Mouse (Mus musculus): ENCODE results near the gene Ralbp1. TPM values are rescaled to one million over a fixed set of nuclear protein-coding genes. Genes with fewer than 3 reads are reported as not detected.

Ralbp1 gene
- polyA plus RNA-seq, 1 experiment from 2014 or later, result 50.9 TPM

DNA sequence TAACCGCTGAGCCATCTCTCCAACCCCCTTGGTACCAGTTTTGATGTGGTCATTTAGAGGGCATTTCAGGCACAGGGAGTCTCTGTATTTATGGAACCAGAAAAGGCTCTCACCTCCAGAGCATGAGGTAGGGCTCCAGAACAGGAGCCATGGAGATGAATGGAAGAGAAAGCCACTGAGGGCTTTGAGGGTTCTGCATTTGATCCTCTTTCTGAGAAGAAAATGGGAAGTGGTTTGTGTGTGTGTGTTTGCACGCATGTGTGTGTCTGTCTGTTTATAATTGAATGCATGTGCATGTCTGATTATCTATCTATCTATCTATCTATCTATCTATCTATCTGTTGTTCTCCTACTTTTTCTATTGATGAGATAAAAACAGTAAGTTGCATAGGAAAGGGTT lies 26.6 kb upstream of the Ralbp1 start:
- H3K27ac ChIP-seq, result no peak overlapping the region
- H3K9me3 ChIP-seq (replicated peaks), result no peaks in the 10 kb centered on the region
- no peak overlapping the region for H3K9ac ChIP-seq
- H3K27me3 ChIP-seq, result no peaks in the 10 kb centered on the region
- no peak overlapping the region for H3K4me3 ChIP-seq
- no peak for ATAC-seq (ENCODE audit: low FRiP score)
- H3K4me2 ChIP-seq (replicated peaks), result no peak overlapping the region
- peaks cover 10% of the 10 kb centered on the region for H3K4me1 ChIP-seq
- 97% methylated on average over 2 of the region's 2 CpGs for WGBS
- H3K36me3 ChIP-seq, result no peaks in the 10 kb centered on the region

DNA sequence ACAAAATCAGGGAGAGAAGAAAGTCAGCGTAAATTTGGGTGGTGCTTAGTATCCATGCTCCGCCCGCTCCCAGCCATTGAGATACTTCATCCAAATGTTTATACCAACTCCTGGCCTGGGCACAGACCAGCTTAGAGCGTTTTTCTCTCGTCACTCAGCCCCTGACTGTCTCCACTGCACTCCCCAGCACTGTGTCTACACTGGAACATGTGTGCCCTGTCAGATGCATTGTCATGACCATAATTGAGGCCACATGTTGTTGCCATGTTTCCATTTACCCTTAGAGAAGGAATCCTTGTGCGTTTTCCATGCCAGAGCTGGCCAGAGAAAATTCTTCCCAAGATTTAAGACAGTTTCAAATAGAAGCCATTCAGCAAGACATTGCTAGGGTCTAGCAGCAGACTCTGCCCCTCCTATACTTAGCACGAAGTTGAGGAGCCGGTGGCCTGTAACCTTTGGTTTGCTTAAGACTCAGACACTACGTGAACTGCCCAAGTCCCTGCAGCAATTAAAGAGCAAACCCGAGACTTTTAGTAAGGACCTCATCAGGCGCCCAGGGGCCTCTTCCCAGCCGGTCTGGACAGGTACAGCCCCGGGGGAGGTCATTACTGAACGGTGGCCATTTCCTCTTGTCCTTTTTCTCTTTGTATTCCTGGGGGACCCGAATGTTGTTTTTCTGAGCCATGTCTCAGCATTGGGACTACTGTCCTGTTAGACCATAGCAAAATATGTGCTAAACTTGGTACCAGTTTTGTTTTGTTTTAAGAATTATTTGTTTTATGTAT lies 25.9 kb upstream of the Ralbp1 start:
- WGBS, result 75% methylated on average over 15 of the region's 15 CpGs
- H3K4me2 ChIP-seq (replicated peaks), result no peak overlapping the region
- no peak overlapping the region for H3K27ac ChIP-seq
- H3K36me3 ChIP-seq, result no peaks in the 10 kb centered on the region
- H3K9me3 ChIP-seq (replicated peaks), result no peaks in the 10 kb centered on the region
- H3K9ac ChIP-seq, result no peak overlapping the region
- no peak overlapping the region for H3K4me3 ChIP-seq
- no peaks in the 10 kb centered on the region for H3K27me3 ChIP-seq
- no peak for ATAC-seq (ENCODE audit: low FRiP score)
- peaks cover 15% of the 10 kb centered on the region for H3K4me1 ChIP-seq

DNA sequence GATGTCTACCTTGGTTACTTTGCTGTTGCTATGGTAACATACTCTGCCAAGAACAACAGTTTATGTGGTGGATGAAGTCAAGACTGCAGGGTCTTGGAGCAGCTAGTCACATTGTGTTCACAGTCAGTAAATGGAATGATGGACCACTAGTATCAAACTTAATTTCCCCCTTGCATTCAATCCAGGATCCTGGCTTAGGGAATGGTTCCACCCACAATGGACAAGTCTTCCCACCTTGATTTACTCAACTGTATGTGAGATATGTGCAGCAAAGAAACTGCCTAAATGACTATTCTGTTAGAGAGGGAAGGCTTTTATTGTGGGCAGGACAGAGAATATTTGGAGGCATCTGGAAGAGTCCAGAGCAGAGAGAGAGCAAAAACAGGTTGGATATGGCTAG lies 22.7 kb upstream of the Ralbp1 start:
- 0 out of 2 replicates have a peak, but pooled peaks cover 8% of the 10 kb centered on the region for H3K9me3 ChIP-seq (replicated peaks)
- no peak overlapping the region for H3K9ac ChIP-seq
- H3K4me3 ChIP-seq, result no peak overlapping the region
- no peak for ATAC-seq (ENCODE audit: low FRiP score)
- H3K36me3 ChIP-seq, result no peaks in the 10 kb centered on the region
- no peak overlapping the region for H3K27ac ChIP-seq
- H3K4me2 ChIP-seq (replicated peaks), result no peak overlapping the region
- H3K27me3 ChIP-seq, result no peaks in the 10 kb centered on the region
- H3K4me1 ChIP-seq, result peaks cover 6% of the 10 kb centered on the region; the same call in 1 of the 2 replicates

DNA sequence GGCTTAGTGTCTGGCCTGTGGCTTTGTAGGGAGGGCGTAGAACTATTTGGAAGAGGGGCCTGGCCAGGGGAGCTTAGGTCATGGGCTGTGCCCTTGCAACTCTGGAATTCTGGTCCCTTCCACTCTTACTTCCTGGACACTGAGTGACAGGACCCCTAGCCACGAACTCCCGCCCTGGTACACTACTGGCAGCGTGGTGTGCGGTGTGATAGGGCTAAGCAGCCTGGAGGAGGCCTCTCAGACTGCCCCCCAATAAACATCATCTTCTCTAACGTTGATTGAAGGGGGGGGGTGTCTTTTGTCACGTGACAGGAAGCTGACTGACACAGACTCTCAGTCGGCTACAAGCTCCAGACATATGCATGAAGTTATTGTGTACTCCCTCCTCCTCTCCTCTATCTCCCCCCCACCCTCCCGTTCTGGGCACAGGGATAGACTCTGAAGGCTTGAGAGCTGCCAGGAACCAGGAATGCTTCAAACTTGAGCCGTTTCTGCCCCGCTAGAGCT lies 21.4 kb upstream of the Ralbp1 start:
- H3K27ac ChIP-seq, result no peak overlapping the region
- ATAC-seq (ENCODE audit: low FRiP score), result no peak
- H3K27me3 ChIP-seq, result no peaks in the 10 kb centered on the region
- 0 out of 2 replicates have a peak, but pooled peaks cover 11% of the 10 kb centered on the region for H3K9me3 ChIP-seq (replicated peaks)
- 66% methylated on average over 11 of the region's 11 CpGs for WGBS
- no peaks in the 10 kb centered on the region for H3K36me3 ChIP-seq
- peaks cover 6% of the 10 kb centered on the region; the same call in 1 of the 2 replicates for H3K4me1 ChIP-seq
- H3K4me2 ChIP-seq (replicated peaks), result no peak overlapping the region
- H3K4me3 ChIP-seq, result no peak overlapping the region
- H3K9ac ChIP-seq, result no peak overlapping the region

DNA sequence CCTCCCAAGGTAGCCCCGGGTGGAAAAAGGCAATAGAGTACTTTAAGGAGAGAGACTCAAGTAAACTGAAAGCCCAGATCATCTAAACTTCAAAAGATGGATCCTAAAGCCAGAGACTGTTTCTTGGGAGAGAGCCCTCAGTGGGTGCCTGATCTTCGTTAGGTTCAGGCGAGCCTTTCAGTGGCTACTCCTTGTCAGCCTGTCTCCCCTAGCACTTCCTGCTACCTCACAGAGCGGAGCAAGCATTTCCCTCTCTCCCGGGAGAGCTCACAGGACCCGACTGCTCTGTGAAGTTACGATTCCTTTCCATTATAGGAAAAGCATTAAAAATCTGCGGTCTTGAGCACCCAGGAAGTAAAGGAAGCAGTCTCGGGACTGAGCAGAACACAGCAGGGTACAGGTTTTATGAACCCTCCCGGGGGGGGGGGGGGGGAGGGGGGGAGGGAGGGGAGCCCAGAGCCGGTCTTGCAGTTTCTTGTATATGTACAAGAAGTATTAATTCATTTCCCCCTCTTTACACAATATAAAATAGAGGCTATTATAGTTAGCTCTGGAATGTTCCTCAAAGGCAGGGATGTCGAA lies 20.8 kb upstream of the Ralbp1 start:
- Histone ChIP-seq H3K4me1 (peaks cover 6% of the 10 kb centered on the region; the same call in 1 of the 2 replicates), H3K27me3 (no peaks in the 10 kb centered on the region), H3K4me3 (no peak overlapping the region), H3K9ac (no peak overlapping the region), H3K9me3 (replicated peaks) (0 out of 2 replicates have a peak, but pooled peaks cover 11% of the 10 kb centered on the region), H3K36me3 (no peaks in the 10 kb centered on the region), H3K27ac (no peak overlapping the region), H3K4me2 (replicated peaks) (no peak overlapping the region)
- WGBS, result 47% methylated on average over 11 of the region's 12 CpGs
- ATAC-seq (ENCODE audit: low FRiP score), result no peak

DNA sequence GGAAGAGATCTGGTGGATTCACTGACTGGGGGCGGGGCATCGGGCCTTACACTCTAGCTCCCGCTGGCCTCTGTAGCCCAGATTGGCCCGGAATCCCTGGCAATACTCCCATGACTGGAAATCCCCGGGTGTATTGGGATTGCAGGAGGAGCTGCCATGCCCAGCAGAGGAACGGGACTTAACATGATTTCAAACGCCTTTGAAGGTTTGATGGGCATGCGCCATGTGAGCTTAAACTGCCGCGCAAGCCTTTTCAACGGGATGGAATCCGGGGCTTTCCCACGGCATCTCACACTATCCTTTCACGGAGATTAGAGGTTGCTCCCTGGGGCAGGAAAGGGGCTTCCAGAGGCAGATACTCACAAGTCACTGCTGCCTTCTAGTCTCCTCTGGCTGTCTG lies 19.6 kb upstream of the Ralbp1 start:
- H3K4me2 ChIP-seq (replicated peaks), result no peak overlapping the region
- H3K27me3 ChIP-seq, result no peaks in the 10 kb centered on the region
- H3K4me1 ChIP-seq, result peaks cover 6% of the 10 kb centered on the region; the same call in 1 of the 2 replicates
- no peak overlapping the region for H3K4me3 ChIP-seq
- 0 out of 2 replicates have a peak, but pooled peaks cover 11% of the 10 kb centered on the region for H3K9me3 ChIP-seq (replicated peaks)
- H3K9ac ChIP-seq, result no peak overlapping the region
- 83% methylated on average over 14 of the region's 14 CpGs for WGBS
- H3K36me3 ChIP-seq, result no peaks in the 10 kb centered on the region
- no peak overlapping the region for H3K27ac ChIP-seq
- no peak for ATAC-seq (ENCODE audit: low FRiP score)

DNA sequence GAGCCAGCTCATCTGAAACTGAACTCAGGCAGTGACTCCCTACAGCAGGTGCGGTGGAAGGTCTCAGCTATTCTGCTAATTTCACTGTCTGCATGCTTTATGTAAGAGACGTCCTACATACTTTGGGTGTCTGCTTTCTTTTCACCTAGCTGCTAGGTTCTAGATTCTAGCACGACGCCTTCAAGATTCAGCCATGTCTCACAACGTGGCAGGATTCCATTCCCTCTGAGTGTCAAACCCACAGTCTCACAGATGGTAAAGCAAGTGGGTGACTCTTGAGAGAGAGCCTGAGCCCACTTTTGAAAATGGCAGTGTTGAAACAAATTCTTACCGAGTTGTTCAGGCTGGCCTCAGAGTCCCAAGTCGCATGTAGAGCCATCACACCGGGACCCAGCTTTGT lies 18.2 kb upstream of the Ralbp1 start:
- ATAC-seq (ENCODE audit: low FRiP score), result no peak
- H3K4me3 ChIP-seq, result no peak overlapping the region
- no peak overlapping the region for H3K9ac ChIP-seq

DNA sequence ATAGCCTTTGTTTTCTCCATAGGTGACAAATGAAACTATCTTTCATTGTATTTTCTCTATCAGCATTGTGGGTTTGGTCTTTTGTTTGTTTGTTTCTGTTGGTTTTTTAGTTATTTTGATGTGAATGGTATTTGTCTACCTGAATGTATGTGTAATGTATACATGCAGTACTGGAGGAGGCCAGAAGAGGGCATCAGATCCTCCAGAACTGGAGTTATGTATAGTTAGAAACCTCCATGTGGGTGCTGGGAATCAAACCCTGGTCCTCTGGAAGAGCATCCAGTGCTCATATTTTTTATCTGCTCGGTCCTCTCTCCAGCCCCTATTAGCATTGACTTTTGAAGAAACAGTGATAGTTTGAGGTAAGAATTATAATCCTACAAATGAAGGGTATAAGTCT lies 17.4 kb upstream of the Ralbp1 start:
- Histone ChIP-seq H3K27ac (no peak overlapping the region), H3K36me3 (no peaks in the 10 kb centered on the region), H3K4me2 (replicated peaks) (no peak overlapping the region), H3K4me1 (peaks cover 6% of the 10 kb centered on the region; the same call in 1 of the 2 replicates), H3K9me3 (replicated peaks) (0 out of 2 replicates have a peak, but pooled peaks cover 11% of the 10 kb centered on the region), H3K27me3 (no peaks in the 10 kb centered on the region), H3K4me3 (no peak overlapping the region), H3K9ac (no peak overlapping the region)
- WGBS, result 90% methylated on average over 1 of the region's 1 CpGs
- no peak for ATAC-seq (ENCODE audit: low FRiP score)

More for the DNA sequence above, 18.2 kb upstream of the Ralbp1 start:
- Histone ChIP-seq H3K27me3 (no peaks in the 10 kb centered on the region), H3K36me3 (no peaks in the 10 kb centered on the region), H3K4me2 (replicated peaks) (no peak overlapping the region), H3K4me1 (peaks cover 6% of the 10 kb centered on the region; the same call in 1 of the 2 replicates), H3K27ac (no peak overlapping the region), H3K9me3 (replicated peaks) (0 out of 2 replicates have a peak, but pooled peaks cover 11% of the 10 kb centered on the region)
- WGBS, result 93% methylated on average over 8 of the region's 8 CpGs

DNA sequence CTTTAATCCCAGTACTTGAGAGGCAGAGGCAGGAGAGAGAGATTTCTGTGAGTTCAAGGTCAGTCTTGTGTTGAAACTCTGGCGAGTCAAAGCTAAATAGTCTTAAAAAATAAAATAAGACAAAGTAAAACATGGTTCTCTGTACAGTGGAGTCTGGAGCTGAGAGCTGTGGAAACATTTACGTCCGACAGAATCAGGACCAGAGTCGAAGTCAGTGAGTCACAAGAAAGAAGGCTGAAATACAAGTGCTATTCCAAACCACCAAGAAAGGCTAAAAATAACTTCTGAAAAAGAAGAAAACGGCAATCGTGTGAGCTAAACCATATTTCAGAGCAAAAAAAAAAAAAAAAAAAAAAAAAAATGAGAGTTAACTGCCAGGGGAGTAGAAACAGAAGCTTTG lies 16.7 kb upstream of the Ralbp1 start:
- ATAC-seq (ENCODE audit: low FRiP score), result no peak
- no peak overlapping the region for H3K9ac ChIP-seq
- peaks cover 6% of the 10 kb centered on the region; the same call in 1 of the 2 replicates for H3K4me1 ChIP-seq
- H3K9me3 ChIP-seq (replicated peaks), result 0 out of 2 replicates have a peak, but pooled peaks cover 11% of the 10 kb centered on the region
- 88% methylated on average over 6 of the region's 6 CpGs for WGBS
- H3K27ac ChIP-seq, result no peak overlapping the region
- no peak overlapping the region for H3K4me3 ChIP-seq
- no peaks in the 10 kb centered on the region for H3K27me3 ChIP-seq
- H3K36me3 ChIP-seq, result no peaks in the 10 kb centered on the region
- H3K4me2 ChIP-seq (replicated peaks), result no peak overlapping the region

DNA sequence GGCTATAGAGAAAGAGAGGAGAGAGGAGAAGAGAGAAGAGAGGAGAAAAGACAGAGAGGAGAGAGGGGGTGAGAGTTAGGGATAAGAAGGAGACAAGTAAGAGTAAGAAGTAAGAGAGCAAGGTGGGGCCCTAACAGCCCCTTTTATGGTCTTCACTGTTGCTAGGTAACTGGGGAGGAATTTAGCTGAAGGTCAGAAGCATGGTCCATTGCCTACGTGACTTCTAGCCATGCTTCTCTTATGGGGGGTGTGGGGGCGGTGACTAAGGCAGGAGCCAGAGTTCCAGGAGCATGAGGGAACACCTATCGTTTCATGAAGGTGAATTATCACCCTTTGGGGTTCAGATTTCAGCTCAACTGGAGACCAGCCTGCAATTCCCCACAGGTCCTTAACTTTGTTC lies 10.4 kb upstream of the Ralbp1 start:
- Histone ChIP-seq H3K4me2 (replicated peaks) (no peak overlapping the region), H3K27me3 (no peaks in the 10 kb centered on the region), H3K27ac (no peak overlapping the region), H3K9ac (no peak overlapping the region), H3K4me1 (no peaks in the 10 kb centered on the region), H3K9me3 (replicated peaks) (no peaks in the 10 kb centered on the region), H3K36me3 (no peaks in the 10 kb centered on the region), H3K4me3 (no peak overlapping the region)
- ATAC-seq (ENCODE audit: low FRiP score), result no peak
- 69% methylated on average over 3 of the region's 3 CpGs for WGBS

DNA sequence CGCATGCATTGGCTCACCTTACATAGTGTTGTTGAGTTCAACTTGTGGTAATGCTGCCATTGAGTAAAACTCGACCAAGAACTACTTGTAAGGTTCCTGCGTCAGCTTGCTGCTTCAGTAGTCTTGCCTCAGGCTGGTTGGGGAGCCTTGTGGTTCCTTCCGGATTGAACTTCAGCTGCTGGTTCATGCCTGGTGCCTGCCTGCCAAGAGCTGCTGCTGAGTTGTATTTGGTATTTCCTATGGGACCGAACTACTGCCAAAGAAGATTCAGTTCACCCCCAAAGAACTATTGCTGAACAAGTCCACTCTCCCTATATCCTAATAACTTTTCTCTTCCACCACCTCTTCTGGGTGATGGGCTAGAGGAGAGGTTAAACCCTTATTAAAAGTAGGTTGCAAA lies 3.9 kb upstream of the Ralbp1 start:
- Histone ChIP-seq H3K4me1 (peaks cover 9% of the 10 kb centered on the region), H3K36me3 (no peaks in the 10 kb centered on the region), H3K27ac (no peak overlapping the region), H3K27me3 (no peaks in the 10 kb centered on the region), H3K4me3 (no peak overlapping the region), H3K9me3 (replicated peaks) (no peaks in the 10 kb centered on the region), H3K9ac (no peak overlapping the region), H3K4me2 (replicated peaks) (no peak overlapping the region)
- ATAC-seq (ENCODE audit: low FRiP score), result no peak
- 87% methylated on average over 5 of the region's 5 CpGs for WGBS

DNA sequence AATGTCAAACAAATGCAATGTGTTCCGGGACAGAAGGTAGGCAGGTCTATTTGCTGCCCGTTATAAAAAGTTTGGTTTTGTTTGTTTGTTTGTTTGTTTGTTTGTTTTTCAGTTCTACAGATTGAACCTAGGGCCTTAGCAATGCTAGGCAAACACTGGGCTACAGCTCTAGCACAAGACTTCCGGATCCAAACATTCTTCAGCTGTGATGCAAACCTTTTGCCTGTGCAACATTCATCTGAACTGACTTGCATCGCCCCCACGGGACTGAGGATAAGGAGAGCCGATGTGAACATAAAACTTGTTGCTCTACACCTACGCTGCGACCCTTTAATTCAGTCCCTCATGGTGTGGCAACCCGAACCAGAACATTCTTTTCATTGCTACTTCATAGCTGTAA lies 973 bp upstream of the Ralbp1 start:
- H3K27ac ChIP-seq, result 0 out of 2 replicates have a peak overlapping the region, but pooled peaks have one; percentile 96
- H3K27me3 ChIP-seq, result no peaks in the 10 kb centered on the region
- peaks cover 24% of the 10 kb centered on the region for H3K4me1 ChIP-seq
- no peak for ATAC-seq (ENCODE audit: low FRiP score)
- H3K9me3 ChIP-seq (replicated peaks), result no peaks in the 10 kb centered on the region
- peak overlapping the region; percentile 83 for H3K4me2 ChIP-seq (replicated peaks)
- no peaks in the 10 kb centered on the region for H3K36me3 ChIP-seq
- H3K4me3 ChIP-seq, result no peak overlapping the region
- H3K9ac ChIP-seq, result 0 out of 2 replicates have a peak overlapping the region, but pooled peaks have one; percentile 75
- WGBS, result 82% methylated on average over 9 of the region's 9 CpGs

Measured in hindbrain, embryonic 12.5 days (tissue).